Comparison of ENCODE assay signal across 20 mouse cellular contexts in genomic region chr15:22548711-22549271, GRCm38 (mm10). TPM values are rescaled to one million over a fixed set of nuclear protein-coding genes. Genes with fewer than 3 reads are reported as not detected.
DNase-seq lines count a peak whose midpoint lies in the region; ATAC-seq and TF ChIP-seq lines count a peak whose summit lies in the region.
"Had no signal": no experiment of that assay in that cellular context is flagged by ENCODE, and none has a peak within 500 bp of the region (broad histone marks: within the 10 kb centered on the region; RNA-seq: fewer than 3 reads in every experiment).

Gene Cdh18, plus strand, starts transcription at chr15:22549022.

- no peak for TF ChIP-seq CTCF in cerebellum, adult 2 months (IDR thresholded peaks at IDR 0.05; ENCODE audit: borderline replicate concordance, insufficient read depth, low read depth, low read length)
- TF ChIP-seq CTCF in hindbrain, postnatal 0 days (IDR thresholded peaks at IDR 0.05; ENCODE audit: low read depth): no peak

- ATAC-seq in hindbrain, postnatal 0 days: peak; percentile 29; the same call in 1 of the 2 replicates
- peak; percentile 73 for ATAC-seq in midbrain, embryonic 15.5 days (replicated peaks)
- ATAC-seq: activated CD4-positive, CD25-positive, alpha-beta regulatory T cell, adult 4 months; intestine, postnatal 0 days had no signal

- no peaks in the 10 kb centered on the region for H3K4me1 ChIP-seq in cerebellum, adult 2 months (ENCODE audit: control insufficient read depth, insufficient read depth, low read length)
- no peaks in the 10 kb centered on the region for H3K4me1 ChIP-seq in hindbrain, postnatal 0 days (ENCODE audit: insufficient read depth, low read length)
- H3K4me1 ChIP-seq in midbrain, embryonic 15.5 days: 0 out of 2 replicates have a peak, but pooled peaks cover 3% of the 10 kb centered on the region

- H3K36me3 ChIP-seq in hindbrain, postnatal 0 days (ENCODE audit: insufficient read depth, low read length): no peaks in the 10 kb centered on the region
- no peaks in the 10 kb centered on the region for H3K36me3 ChIP-seq in midbrain, embryonic 15.5 days (replicated peaks)

- intact Hi-C loops in gastrocnemius, postnatal 36 days (cut with DNase I): no loop called here

- H3K4me2 ChIP-seq in hindbrain, postnatal 0 days (ENCODE audit: low read depth, low read length): peak within 1 kb of the TSS; percentile 25
- H3K4me2 ChIP-seq in midbrain, embryonic 15.5 days: peak within 1 kb of the TSS; percentile 28

- DNase-seq in cerebellum, adult 2 months: no peak
- DNase-seq in cerebellum, adult 11-12 months: no peak
- DNase-seq in layer of hippocampus, postnatal 10 days (ENCODE audit: low spot score in 2 of 2): no peak
- no peak for DNase-seq in layer of hippocampus, adult 9-10 months (ENCODE audit: low spot score)
- peak; percentile 11 for DNase-seq in hindbrain, postnatal 0 days (ENCODE audit: low spot score)
- no peak for DNase-seq in ovary, postnatal 10 days (ENCODE audit: low spot score)
- no peak for DNase-seq in gastrocnemius, postnatal 36 days
- DNase-seq: cerebellum, adult 9-10 months; embryo, embryonic 11 days; heart, adult 2 months; kidney, postnatal 14 days; lung, adult 2 months; thymus, postnatal 4 days had no signal

- TF ChIP-seq POLR2A in cerebellum, adult 2 months (IDR thresholded peaks at IDR 0.05; ENCODE audit: borderline replicate concordance, insufficient read depth, low read length): no peak

- 59% methylated on average over 5 of the region's 5 CpGs for WGBS in cerebellum, adult 2 months
- WGBS in hindbrain, postnatal 0 days: 39% methylated on average over 5 of the region's 5 CpGs
- WGBS in midbrain, embryonic 15.5 days: 34% methylated on average over 5 of the region's 5 CpGs

- H3K27ac ChIP-seq in cerebellum, adult 2 months (ENCODE audit: insufficient read depth, low read length): no peak within 1 kb of the TSS
- no peak within 1 kb of the TSS for H3K27ac ChIP-seq in hindbrain, postnatal 0 days
- H3K27ac ChIP-seq in midbrain, embryonic 15.5 days: peak within 1 kb of the TSS; percentile 23; the same call in 1 of the 2 replicates
- H3K27ac ChIP-seq: heart, adult 2 months had no signal

- H3K4me3 ChIP-seq in cerebellum, adult 2 months (replicated peaks; ENCODE audit: insufficient read depth, low read depth, low read length): no peak within 1 kb of the TSS
- peak within 1 kb of the TSS; percentile 15 for H3K4me3 ChIP-seq in hindbrain, postnatal 0 days (ENCODE audit: low read length)
- H3K4me3 ChIP-seq in midbrain, embryonic 15.5 days: peak within 1 kb of the TSS; percentile 22
- H3K4me3 ChIP-seq: heart, adult 2 months had no signal

- H3K9me3 ChIP-seq in hindbrain, postnatal 0 days (ENCODE audit: low read length): no peaks in the 10 kb centered on the region
- H3K9me3 ChIP-seq in midbrain, embryonic 15.5 days: no peaks in the 10 kb centered on the region

- no peaks in the 10 kb centered on the region for H3K27me3 ChIP-seq in cerebellum, adult 2 months (ENCODE audit: control insufficient read depth, insufficient read depth, low read length)
- no peaks in the 10 kb centered on the region for H3K27me3 ChIP-seq in hindbrain, postnatal 0 days (ENCODE audit: insufficient read depth, low read length)
- H3K27me3 ChIP-seq in midbrain, embryonic 15.5 days (replicated peaks): no peaks in the 10 kb centered on the region
- H3K27me3 ChIP-seq: CH12.LX had no signal

- no peak within 1 kb of the TSS for H3K9ac ChIP-seq in hindbrain, postnatal 0 days (replicated peaks; ENCODE audit: low read length)
- H3K9ac ChIP-seq in midbrain, embryonic 15.5 days: no peak within 1 kb of the TSS

RNA-seq across cellular contexts. Expression of gene Cdh18, which starts in this region (rescaled TPM):
- 39.7 and 40.3 TPM in 2 replicates for polyA plus RNA-seq in cerebellum, adult 2 months (2012; rRNA removed)
- total RNA-seq in layer of hippocampus, postnatal 10 days (2021): 10 to 100 TPM; 10.1 to 11.1 TPM
- total RNA-seq in hindbrain, postnatal 0 days (2014; rRNA removed): 50.8 and 61.0 TPM in 2 replicates
- 12.3 and 13.5 TPM in 2 replicates for polyA plus RNA-seq in hindbrain, postnatal 0 days (2015; fragmentation: Nextera tagmentation; extraction: Ambion mirVana)
- polyA plus RNA-seq in midbrain, embryonic 15.5 days (2015; fragmentation: Nextera tagmentation; extraction: Ambion mirVana): 8.3 and 10.6 TPM in 2 replicates
- total RNA-seq in gastrocnemius, postnatal 36 days (2021): not detected
- total RNA-seq: CH12.LX; gastrocnemius, adult 18-20 months; heart, adult 2 months; megakaryocyte progenitor cell, adult 5-6 weeks had no signal
- polyA plus RNA-seq: activated CD4-positive, CD25-positive, alpha-beta regulatory T cell, adult 4 months; lung, adult 2 months; small intestine, adult 2 months had no signal

Comparison
In these comparisons a context has a peak if more than half of its experiments do, and no peak if none do; other contexts are left out.
1. RNA of gene Cdh18 (total RNA-seq): 50.8 to 61.0 TPM in hindbrain, postnatal 0 days and 10.1 to 11.1 TPM in layer of hippocampus, postnatal 10 days; not detected in gastrocnemius, postnatal 36 days; every median in the first group is over 10 times any median in the second.